Mouse (Mus musculus): ENCODE data around the gene Hoxa11. TPM values are rescaled to one million over a fixed set of nuclear protein-coding genes. Genes with fewer than 3 reads are reported as not detected.

The Hoxa11 gene
- polyA plus RNA-seq (2017; shearing (Covaris generic)): not detected

GRCm38 (mm10) chr6:52245757-52246142 is at the start of gene Hoxa11:
Gene Hoxa11 (minus strand): TSS chr6:52245810.

DNA sequence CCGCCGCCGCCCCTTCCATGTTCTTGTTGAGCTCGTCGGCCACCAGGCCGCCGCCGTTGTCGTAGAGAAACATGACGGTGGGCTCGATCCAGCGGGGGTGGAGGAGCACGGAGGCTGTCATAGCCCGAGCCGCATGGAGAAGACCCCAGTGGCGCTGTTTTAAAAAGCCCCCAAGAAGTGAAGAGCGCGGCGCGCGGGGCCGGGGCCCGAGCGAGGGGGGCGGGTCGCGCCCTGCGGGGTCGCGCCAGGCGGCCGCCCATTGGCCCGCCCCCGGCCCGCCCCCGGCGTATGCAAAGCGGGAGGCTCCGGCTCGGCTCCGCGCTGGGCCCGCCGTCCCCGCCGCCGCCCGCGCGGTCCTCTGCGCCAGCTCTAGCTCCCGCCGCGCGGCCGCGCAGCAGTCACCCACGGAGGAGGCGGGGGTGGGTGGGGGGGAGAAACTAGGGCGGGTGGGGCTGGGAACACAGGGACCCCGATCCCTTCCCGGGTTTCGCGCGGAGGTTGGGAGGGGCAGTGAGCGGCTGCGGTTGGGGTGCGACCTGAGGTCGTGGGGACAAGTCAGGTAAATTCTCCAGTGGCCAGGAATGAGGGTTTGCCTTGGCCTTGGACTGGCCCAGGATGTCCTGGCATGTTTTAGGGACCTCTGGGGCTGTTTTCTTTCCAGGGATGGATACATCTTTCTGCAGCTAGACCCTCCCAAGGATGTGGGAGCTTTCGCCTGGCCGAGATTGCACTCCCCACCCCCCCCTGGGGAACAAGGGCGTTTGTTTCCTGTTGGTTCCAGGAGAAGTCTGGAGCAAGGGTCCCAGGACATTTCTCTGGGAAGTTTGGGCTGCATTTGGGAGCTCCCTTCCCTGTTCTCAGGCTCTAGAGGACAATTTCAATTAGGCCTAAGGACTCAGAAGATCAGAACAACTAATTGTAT is 15.3 kb upstream of the Hoxa11 start, which contains the start of gene Hoxa13:
TSS of gene Hoxa13 (minus strand) at position 227 of the 922 bp plus-strand sequence.

DNA sequence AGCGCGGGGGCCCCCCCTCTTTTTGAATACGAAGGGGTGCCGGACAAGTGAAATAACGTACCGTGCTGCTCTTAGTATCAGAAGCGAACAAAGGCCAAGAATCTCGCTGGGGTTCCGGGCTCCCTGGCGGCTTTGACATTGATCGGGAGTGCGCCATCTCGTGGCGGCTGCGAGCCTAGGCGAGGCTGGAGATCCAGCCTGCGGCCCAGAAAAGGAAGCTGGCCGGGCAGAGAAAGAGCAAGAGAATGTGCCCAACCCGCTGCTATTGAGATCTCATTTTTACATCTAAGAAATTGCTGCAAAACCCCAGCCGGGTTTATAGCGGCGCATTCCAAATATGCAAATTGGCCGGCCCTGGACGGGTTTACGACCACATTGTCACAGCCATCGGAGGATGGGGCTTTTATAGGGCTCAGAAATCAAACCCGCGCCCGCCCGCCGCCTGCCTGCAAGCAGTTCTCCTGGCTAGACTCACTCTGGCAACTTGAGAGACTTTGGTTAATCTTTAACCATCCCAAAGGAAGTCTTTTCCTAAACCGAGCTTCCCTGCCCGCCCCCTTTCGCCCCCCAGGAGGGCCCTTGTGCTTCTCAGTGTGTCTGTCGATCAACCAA is 5.1 kb downstream of the Hoxa11 start, which contains the start of gene Hoxa10:
TSS of gene Hoxa10 (minus strand) at position 466 of the 612 bp plus-strand sequence.

GRCm38 (mm10) chr6:52230516-52231165 is 15.0 kb downstream of the Hoxa11 start, which contains the start of gene Hoxa9:
Gene Hoxa9 (minus strand): TSS chr6:52231089.

GRCm38 (mm10) chr6:52221337-52221992 is 24.1 kb downstream of the Hoxa11 start, which contains the start of gene Hoxa7:
Gene Hoxa7 (minus strand): TSS chr6:52221854.

GRCm38 (mm10) chr6:52213119-52213986 is 32.3 kb downstream of the Hoxa11 start, which contains the start of the genes Hoxa3 and Gm28308:
Gene Hoxa3 (minus strand): TSS chr6:52213336.
Gene Gm28308 (minus strand): TSS chr6:52213339.

DNA sequence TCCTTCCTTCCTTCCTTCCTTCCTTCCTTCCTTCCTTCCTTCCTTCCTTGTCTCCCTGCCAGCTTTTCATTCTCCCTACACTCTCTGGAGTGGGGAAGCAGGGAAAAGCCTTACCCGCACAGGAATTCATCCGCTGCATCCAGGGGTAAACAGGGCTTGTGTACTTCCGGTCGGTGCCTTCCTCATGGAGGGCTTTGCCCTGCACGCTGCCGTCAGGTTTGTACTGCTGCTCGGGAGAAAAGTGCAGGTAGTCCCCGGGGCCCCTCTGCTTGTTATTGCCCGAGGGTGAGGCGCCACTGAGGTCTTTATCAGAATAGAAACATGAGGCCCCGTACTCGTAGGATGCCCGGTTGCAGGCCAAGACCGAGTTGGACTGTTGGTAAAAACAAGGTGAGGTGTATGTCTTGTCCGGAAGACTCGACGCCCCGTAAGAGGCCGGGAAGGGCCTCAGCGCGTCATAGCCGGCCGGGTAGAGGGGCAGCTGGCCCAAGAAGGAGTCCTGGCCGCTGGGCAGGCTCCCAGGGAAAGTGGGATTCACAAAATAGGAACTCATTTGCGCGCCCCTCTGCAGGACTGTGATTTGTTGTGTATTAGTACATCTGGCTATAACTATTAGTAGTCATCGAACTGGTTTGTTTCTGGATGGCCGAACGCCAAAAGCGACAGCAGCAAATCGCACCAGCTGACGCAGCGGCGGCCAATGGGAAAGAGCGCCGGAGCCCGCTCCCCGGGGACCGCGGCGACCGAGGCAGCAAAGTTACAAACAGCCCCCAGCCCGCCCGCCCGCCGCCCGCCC is 37.3 kb downstream of the Hoxa11 start, which contains the start of gene Hoxa6:
TSS of gene Hoxa6 (minus strand) at position 651 of the 796 bp plus-strand sequence.

DNA sequence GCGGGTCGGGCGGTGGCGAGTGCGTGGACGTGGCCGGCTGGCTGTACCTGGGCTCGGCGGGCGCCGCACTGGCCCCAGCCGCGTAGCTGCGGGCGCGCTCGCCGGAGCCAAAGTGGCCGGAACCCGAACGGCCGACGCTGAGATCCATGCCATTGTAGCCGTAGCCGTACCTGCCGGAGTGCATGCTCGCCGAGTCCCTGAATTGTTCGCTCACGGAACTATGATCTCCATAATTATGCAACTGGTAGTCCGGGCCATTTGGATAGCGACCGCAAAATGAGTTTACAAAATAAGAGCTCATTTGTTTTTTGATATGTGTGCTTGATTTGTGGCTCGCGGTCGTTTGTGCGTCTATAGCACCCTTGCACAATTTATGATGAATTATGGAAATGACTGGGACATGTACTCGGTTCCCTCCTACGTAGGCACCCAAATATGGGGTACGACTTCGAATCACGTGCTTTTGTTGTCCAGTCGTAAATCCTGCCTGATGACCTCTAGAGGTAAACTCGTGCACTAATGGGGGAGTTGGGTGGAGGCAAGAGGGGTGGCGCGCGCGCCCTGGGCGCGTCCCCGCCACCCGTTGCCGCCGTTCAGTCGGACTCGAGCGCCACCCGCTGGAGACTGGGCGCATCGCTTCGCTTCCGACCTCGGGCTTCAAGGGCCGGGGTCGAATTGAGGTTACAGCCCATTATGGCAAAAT is 41.4 kb downstream of the Hoxa11 start, which contains the start of gene Hoxa5:
TSS of gene Hoxa5 (minus strand) at position 538 of the 703 bp plus-strand sequence.

Other genes with a start within 250 kb of the Hoxa11 start
- 14.2 TPM for gene Skap2, start 233.3 kb downstream of the Hoxa11 start, polyA plus RNA-seq (2017; shearing (Covaris generic))
- not detected for gene Hoxa1, start 87.5 kb downstream of the Hoxa11 start, polyA plus RNA-seq (2017; shearing (Covaris generic))
- not detected for gene Hoxa2, start 81.0 kb downstream of the Hoxa11 start, polyA plus RNA-seq (2017; shearing (Covaris generic))
- not detected for gene 5730596B20Rik, start 68.3 kb downstream of the Hoxa11 start, polyA plus RNA-seq (2017; shearing (Covaris generic))
- not detected for gene Hoxa4, start 54.1 kb downstream of the Hoxa11 start, polyA plus RNA-seq (2017; shearing (Covaris generic))
- gene Hoxa5, start 41.2 kb downstream of the Hoxa11 start, polyA plus RNA-seq (2017; shearing (Covaris generic)): not detected
- not detected for gene Hoxa6, start 37.1 kb downstream of the Hoxa11 start, polyA plus RNA-seq (2017; shearing (Covaris generic))
- not detected for gene Hoxa3, start 32.5 kb downstream of the Hoxa11 start, polyA plus RNA-seq (2017; shearing (Covaris generic))
- gene Gm28308, start 32.5 kb downstream of the Hoxa11 start, polyA plus RNA-seq (2017; shearing (Covaris generic)): not detected
- gene Hoxa7, start 24.0 kb downstream of the Hoxa11 start, polyA plus RNA-seq (2017; shearing (Covaris generic)): 1.9 TPM
- 0.90 TPM for gene Hoxa9, start 14.7 kb downstream of the Hoxa11 start, polyA plus RNA-seq (2017; shearing (Covaris generic))
- gene Hoxa10, start 5.0 kb downstream of the Hoxa11 start, polyA plus RNA-seq (2017; shearing (Covaris generic)): not detected
- not detected for gene Hoxa13, start 15.1 kb upstream of the Hoxa11 start, polyA plus RNA-seq (2017; shearing (Covaris generic))
- 0.55 TPM for gene Evx1, start 67.7 kb upstream of the Hoxa11 start, polyA plus RNA-seq (2017; shearing (Covaris generic))